Mouse (Mus musculus): ENCODE measurements at regions not wholly inside any gene's neighbourhood (a gene's known extent, or its start where the extent isn't known, plus 50 kb on each side); places are given as distances from the start of the nearest gene placed in this dataset.
A peak's percentile ranks its signal among the peaks of the same experiment; 100 is the strongest.

GRCm38 (mm10) chr2:72674856-72675440 is 199.0 kb downstream of the Cdca7 start:
- DNase-seq (ENCODE audit: low spot score): no peak

DNA sequence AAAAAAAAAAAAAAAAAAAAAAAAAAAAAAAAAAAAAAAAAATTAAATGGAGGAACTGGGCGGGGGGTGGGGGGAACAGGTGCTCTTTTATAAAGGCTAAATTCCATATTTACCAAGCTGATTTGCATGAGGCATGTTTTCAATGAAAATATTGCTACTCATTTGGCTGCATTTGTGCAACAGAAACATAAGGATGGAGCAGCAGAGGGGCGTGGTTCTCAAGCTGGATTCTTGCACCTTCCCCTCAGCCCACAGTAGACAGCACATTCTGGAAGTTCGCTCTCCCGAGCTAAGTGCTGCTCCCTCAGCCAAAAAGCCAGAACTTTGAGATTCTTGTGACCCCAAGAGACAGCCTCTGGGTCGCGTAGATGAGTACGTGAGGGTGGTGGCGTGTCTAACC is 201.8 kb downstream of the Cdca7 start:
- no peak for DNase-seq (ENCODE audit: low spot score)

- DNase-seq (ENCODE audit: low spot score): no peak
Observed at GRCm38 (mm10) chr2:72688031-72688430, 212.1 kb downstream of the Cdca7 start.

DNA sequence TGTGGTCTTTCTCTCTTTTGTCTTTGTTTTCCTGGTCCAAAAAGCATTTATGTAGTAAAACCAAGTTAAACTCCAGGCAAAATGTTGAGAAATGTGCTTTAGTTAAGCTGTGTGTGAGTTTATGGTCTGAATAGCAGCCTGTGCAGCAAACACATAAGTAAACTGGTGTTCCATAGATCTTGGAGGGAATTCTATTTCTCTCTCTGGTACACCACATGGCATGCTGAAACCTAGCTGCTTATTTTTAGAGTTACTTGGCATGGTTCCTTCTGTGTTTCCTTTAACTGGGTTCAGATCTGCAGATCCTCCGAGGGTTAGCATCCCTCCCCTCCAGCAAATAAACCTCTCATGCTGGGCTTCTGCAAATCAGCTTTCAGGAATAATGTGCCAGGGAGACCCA is 225.1 kb downstream of the Cdca7 start:
- DNase-seq (ENCODE audit: low spot score): no peak

DNA sequence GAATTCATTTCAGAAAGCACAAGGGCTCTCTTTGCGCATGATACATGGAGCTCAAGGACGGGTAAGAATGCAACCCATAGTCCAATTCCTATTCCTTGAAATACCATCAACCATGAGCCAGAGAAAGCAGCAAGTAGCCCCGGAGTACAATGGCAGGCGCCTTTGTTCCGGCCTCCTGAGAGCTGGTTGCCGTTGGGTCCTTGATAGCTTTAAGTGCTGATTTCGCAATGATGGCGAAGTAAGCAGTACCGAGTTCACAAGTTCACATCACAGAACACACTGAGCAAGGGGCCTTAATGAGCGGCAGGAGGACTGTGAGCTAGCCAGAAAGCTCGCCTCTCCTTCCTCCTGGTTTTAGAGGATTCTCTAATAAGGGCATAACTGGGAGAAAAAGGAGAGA is 227.3 kb downstream of the Cdca7 start:
- peak; percentile 78 for DNase-seq (ENCODE audit: low spot score)

- DNase-seq (ENCODE audit: low spot score): no peak
Observed at GRCm38 (mm10) chr2:72707676-72708659, 232.0 kb downstream of the Cdca7 start.

GRCm38 (mm10) chr2:72716931-72717330 is 241.0 kb downstream of the Cdca7 start:
- DNase-seq (ENCODE audit: low spot score): no peak

DNA sequence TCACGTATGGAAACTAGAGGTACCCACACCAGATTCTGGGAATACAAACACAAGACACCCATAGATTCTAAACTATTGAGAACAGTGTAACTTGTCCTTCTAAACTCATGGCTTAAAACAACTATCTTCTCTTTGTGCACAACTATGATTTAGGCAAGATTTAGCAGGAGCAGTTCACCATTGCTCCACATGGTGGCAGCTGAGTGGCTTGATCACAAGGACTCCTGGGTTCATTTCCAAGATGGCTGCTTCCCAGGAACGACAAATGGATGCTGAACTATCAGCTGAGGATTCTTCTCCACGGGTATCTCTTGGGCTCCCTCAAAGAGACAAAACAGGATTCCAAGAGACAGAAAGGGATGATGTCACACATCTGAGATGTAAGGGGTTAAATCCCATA is 251.5 kb downstream of the Sp3 start:
- DNase-seq (ENCODE audit: low spot score): peak; percentile 32

GRCm38 (mm10) chr2:72733371-72733770 is 246.9 kb downstream of the Sp3 start:
- DNase-seq (ENCODE audit: low spot score): no peak

DNA sequence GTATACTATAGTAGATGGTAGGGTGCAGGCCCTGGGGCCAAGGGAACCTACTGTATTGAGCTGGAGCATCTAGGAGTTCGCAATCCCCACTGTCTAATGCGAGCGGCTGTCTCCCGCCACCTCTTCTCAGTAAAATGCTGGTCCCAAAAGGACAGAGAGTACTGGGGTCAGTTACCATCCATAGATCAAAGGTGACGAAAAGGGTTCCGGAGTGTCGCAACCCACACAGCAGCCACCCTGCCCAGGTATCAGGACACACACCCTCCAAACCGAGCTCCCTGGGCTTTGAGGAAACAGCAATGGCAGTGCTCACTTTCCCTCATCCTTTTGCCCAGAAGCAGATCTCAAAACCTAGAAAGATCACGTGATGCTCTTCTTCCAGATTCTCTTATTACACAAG is 245.2 kb downstream of the Sp3 start:
- no peak for DNase-seq (ENCODE audit: low spot score)

DNA sequence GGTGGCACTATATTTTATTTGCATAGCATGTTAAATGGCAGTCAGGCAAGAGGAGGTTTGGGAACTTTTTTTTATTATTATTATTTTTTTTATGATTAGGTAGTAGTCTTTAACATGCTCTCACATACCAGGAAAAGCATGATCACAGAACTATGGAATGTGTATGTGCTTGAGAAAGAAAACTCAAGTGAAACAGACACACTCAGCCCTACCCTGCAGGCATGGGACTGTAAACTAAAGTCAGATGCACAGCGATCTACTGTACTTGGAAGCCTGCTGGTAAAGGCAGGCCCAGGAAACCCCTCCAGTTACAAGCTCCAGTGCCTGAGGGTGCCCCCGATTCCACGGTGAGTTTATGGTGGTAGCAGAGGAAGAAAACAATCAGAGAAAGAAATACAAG is 243.6 kb downstream of the Sp3 start:
- no peak for DNase-seq (ENCODE audit: low spot score)

GRCm38 (mm10) chr2:72740391-72741361 is 239.6 kb downstream of the Sp3 start:
- no peak for DNase-seq (ENCODE audit: low spot score)

DNA sequence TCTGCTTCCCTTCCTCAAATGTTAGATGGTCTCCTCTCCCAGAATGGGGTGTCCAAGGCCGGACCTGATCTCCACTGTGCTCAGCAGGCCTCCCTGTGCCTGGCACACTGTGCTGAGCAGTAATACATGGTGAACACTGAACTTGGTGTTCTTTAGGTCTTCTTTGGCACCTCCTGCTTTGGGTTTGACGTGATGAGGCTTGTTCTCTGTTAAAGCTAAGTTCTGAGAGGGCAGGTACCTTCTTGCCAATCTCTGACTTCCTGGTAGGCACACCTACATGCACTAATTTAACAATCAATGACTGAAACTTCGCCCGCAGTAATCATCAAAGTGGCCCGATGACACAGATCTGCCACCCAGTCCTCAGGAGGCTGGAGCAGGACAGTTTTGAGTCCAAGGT is 238.5 kb downstream of the Sp3 start:
- DNase-seq (ENCODE audit: low spot score): no peak

DNA sequence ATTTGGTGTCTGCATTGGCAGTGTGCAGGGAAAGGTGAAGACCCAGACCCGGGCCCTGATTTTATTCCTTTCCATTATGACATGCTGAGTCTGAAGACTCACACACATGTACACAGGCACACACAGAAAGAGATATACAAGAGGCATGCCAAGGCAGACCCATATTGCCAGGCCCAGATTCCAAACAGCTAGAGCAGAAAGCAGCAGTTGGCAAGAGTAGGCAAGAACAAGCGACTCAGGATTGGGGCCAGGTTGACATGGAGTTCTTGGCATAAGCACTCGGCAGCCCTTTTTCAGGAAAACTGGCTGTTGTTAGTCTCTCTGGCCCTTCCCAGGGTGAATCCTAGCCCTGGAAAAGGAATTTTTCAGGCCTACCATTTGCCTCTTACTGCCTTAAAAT is 236.6 kb downstream of the Sp3 start:
- DNase-seq (ENCODE audit: low spot score): no peak

- no peak for DNase-seq (ENCODE audit: low spot score)
Observed at GRCm38 (mm10) chr2:72744901-72745300, 235.3 kb downstream of the Sp3 start.

- DNase-seq (ENCODE audit: low spot score): no peak
Observed at GRCm38 (mm10) chr2:72746476-72747215, 233.6 kb downstream of the Sp3 start.

DNA sequence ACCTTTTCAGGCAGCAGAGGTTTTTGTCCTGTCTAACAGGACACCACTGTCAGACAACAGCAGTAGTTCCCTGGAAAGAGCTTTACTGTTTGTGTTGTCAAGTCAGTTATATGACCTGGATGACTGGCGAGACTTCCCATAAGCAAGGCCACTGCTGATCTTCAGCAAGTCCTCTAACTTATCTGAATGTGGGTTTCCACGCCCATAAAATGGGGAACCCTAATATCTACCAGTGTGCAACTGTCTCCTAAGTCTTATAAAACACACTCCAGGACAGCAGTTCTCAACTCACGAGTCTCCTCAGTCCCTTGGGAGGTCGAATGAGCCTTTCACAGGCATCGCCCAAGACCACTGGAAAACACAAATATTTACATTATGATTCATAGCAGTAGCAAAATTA is 232.9 kb downstream of the Sp3 start:
- DNase-seq (ENCODE audit: low spot score): no peak

DNA sequence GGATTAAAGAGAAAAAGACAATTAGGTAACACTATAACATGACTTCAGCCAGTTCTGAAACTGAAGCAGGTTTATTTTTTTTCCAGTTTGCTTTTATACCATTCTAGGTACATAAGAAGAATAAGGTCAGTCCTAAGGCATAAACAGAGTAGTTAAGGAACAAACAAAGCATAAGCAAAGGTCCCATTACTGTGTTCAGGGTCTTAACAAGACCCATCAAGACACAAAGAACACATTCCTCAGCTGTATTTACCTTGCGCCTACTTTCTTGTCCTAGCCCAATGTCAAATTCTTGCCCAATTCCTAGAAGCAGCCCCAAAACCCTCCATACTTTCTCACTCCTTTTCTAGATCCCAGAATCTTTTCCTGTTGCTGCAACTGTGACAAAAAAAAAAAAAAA is 230.8 kb downstream of the Sp3 start:
- no peak for DNase-seq (ENCODE audit: low spot score)

- peak; percentile 14 for DNase-seq (ENCODE audit: low spot score)
Observed at GRCm38 (mm10) chr2:72751441-72751840, 228.8 kb downstream of the Sp3 start.

- DNase-seq (ENCODE audit: low spot score): no peak
Observed at GRCm38 (mm10) chr2:72752624-72753176, 227.5 kb downstream of the Sp3 start.
